Mouse (Mus musculus) heart, embryonic 16.5 days (tissue): ENCODE results near the gene Snrpg. TPM values are rescaled to one million over a fixed set of nuclear protein-coding genes. Genes with fewer than 3 reads are reported as not detected.

Experiments used
- ATAC-seq: fragments of 200-750 bp; cut with Nextera tagmentation; replicated peaks from 2 replicates; pipeline ENCODE4 v1.8.0; 2017; ENCODE audit warnings: moderate number of reproducible peaks; ENCODE audit not compliant: insufficient read depth, low FRiP score; ENCODE audit errors: extremely low read depth
- H3K27ac ChIP-seq: fragments of 300-500 bp; sonication (generic); 2 replicates; pipeline ENCODE4 v1.5.1; 2014; ENCODE audit warnings: mild to moderate bottlenecking, low read length, control low read depth, moderate library complexity
- H3K27me3 ChIP-seq: fragments of 300-500 bp; sonication (generic); 2 replicates; pipeline ENCODE4 v1.6.1; 2014; ENCODE audit warnings: low read length, mixed read lengths; ENCODE audit not compliant: control insufficient read depth, insufficient read depth
- H3K36me3 ChIP-seq: fragments of 300-500 bp; sonication (generic); 2 replicates; pipeline ENCODE4 v1.6.1; 2014; ENCODE audit not compliant: control insufficient read depth, insufficient read depth
- H3K4me1 ChIP-seq: fragments of 300-500 bp; sonication (generic); 2 replicates; pipeline ENCODE4 v1.6.1; 2014; ENCODE audit warnings: low read length, mixed read lengths; ENCODE audit not compliant: control insufficient read depth, insufficient read depth
- H3K4me2 ChIP-seq: fragments of 300-500 bp; sonication (generic); 2 replicates; pipeline ENCODE4 v1.6.1; 2014; ENCODE audit warnings: low read depth, mild to moderate bottlenecking, control low read depth, low read length
- H3K4me3 ChIP-seq: fragments of 300-500 bp; sonication (generic); 2 replicates; pipeline ENCODE4 v1.5.1; 2014; ENCODE audit warnings: mild to moderate bottlenecking, control low read depth, low read length
- H3K9ac ChIP-seq: fragments of 300-500 bp; sonication (generic); 2 replicates; pipeline ENCODE4 v1.6.1; 2014; ENCODE audit warnings: low read length, control low read depth
- H3K9me3 ChIP-seq: fragments of 300-500 bp; sonication (generic); replicated peaks from 2 replicates; pipeline ENCODE4 v1.6.1; 2016; ENCODE audit warnings: low read length; ENCODE audit not compliant: control insufficient read depth
- WGBS: fragments of 180-500 bp; shearing (Covaris S2); extraction: QIAGEN DNeasy Blood & Tissue Kit; methylation state at CpG from one replicate; pipeline ENCODE4 v1.1.7; 2014; 5-methylcytosine and 5-hydroxymethylcytosine counted together
- polyA plus RNA-seq: library from polyadenylated mRNA; unstranded; fragments of >200 nt; fragmentation: Nextera tagmentation; extraction: Ambion mirVana; gene quantifications from 2 replicates; pipeline ENCODE4 v1.2.1, GENCODE M21; 2015

Gene Snrpg
- 246 and 255 TPM in 2 replicates for polyA plus RNA-seq

GRCm38 (mm10) chr6:86370764-86371339, at the start of gene Snrpg:
Gene Snrpg, plus strand, starts transcription at chr6:86371304.
- H3K4me2 ChIP-seq, result peak within 1 kb of the TSS; percentile 79
- no peaks in the 10 kb centered on the region for H3K27me3 ChIP-seq
- H3K27ac ChIP-seq, result peak within 1 kb of the TSS; percentile 90
- H3K9ac ChIP-seq, result peak within 1 kb of the TSS; percentile 87
- WGBS, result 19% methylated on average over 15 of the region's 15 CpGs
- ATAC-seq, result no peak; the same call in 1 of the 2 replicates
- H3K9me3 ChIP-seq, result no peaks in the 10 kb centered on the region
- H3K36me3 ChIP-seq, result peaks cover 4% of the 10 kb centered on the region; the same call in 1 of the 2 replicates
- peaks cover 25% of the 10 kb centered on the region for H3K4me1 ChIP-seq
- peak within 1 kb of the TSS; percentile 85 for H3K4me3 ChIP-seq

DNA sequence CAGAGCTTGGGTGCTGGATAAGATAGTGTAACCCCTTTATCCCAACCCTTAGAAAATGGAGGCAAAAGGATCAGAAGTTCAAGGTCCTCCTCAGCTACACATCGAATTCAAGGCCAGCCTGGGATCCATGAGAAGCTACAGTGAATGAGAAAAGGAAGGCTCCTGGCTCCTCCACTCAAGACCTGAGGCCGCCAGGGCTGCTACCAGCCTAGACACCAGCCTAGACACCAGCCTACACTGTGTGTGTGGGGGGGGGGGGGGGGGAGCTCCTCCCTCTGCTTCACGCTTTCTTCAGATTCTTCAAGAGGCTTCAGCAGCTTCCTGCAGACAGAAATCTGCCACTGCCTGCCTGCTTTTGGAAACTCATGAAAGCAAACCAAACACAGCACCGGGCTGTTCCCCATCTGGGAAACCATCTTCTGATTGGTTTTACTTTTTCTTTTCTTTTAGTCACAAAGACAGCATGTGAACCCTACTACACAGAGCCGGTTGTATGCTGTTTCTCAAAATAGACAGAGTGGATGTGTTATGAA, 49.0 kb upstream of the Snrpg start:
- H3K36me3 ChIP-seq, result no peaks in the 10 kb centered on the region
- WGBS, result 79% methylated on average over 5 of the region's 5 CpGs
- H3K4me1 ChIP-seq, result no peaks in the 10 kb centered on the region; the same call in 1 of the 2 replicates
- no peak overlapping the region for H3K4me2 ChIP-seq
- no peaks in the 10 kb centered on the region for H3K9me3 ChIP-seq
- H3K4me3 ChIP-seq, result no peak overlapping the region
- H3K9ac ChIP-seq, result no peak overlapping the region
- ATAC-seq, result no peak
- H3K27ac ChIP-seq, result no peak overlapping the region
- H3K27me3 ChIP-seq, result no peaks in the 10 kb centered on the region

- no peaks in the 10 kb centered on the region for H3K27me3 ChIP-seq
- no peak overlapping the region for H3K27ac ChIP-seq
- no peaks in the 10 kb centered on the region; the same call in 1 of the 2 replicates for H3K4me1 ChIP-seq
- no peaks in the 10 kb centered on the region for H3K36me3 ChIP-seq
- ATAC-seq, result no peak
- H3K4me2 ChIP-seq, result no peak overlapping the region
- H3K4me3 ChIP-seq, result no peak overlapping the region
- 90% methylated on average over 9 of the region's 9 CpGs for WGBS
- no peaks in the 10 kb centered on the region for H3K9me3 ChIP-seq
- no peak overlapping the region for H3K9ac ChIP-seq
Observed at GRCm38 (mm10) chr6:86322991-86323390, 48.1 kb upstream of the Snrpg start.

DNA sequence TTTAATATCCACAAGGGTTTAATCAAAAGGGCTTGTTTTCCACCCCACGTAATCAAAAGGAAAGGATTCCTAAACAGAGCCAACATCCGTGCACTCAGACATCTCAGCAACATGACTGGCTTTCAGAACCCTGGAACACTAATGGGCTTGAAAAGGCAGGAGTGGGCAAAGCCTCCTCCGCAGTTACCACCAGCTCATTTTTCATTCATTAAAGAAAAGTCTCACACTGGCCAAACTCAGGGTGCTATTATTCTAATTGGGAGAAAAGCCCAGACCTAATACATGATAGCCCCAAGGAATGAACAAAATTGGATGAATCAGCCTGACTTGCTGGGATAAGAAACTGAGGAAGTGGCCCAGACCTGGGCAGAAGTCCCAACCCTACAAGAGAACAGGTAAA, 46.7 kb upstream of the Snrpg start:
- H3K4me2 ChIP-seq, result no peak overlapping the region
- no peak overlapping the region for H3K27ac ChIP-seq
- no peaks in the 10 kb centered on the region for H3K4me1 ChIP-seq
- 78% methylated on average over 3 of the region's 3 CpGs for WGBS
- H3K9me3 ChIP-seq, result no peaks in the 10 kb centered on the region
- no peak for ATAC-seq
- H3K27me3 ChIP-seq, result no peaks in the 10 kb centered on the region
- no peaks in the 10 kb centered on the region for H3K36me3 ChIP-seq
- H3K4me3 ChIP-seq, result no peak overlapping the region
- no peak overlapping the region for H3K9ac ChIP-seq

- H3K4me1 ChIP-seq, result no peaks in the 10 kb centered on the region
- 72% methylated on average over 5 of the region's 5 CpGs for WGBS
- no peaks in the 10 kb centered on the region for H3K36me3 ChIP-seq
- 0 out of 2 replicates have a peak, but pooled peaks cover 3% of the 10 kb centered on the region for H3K9me3 ChIP-seq
- H3K4me2 ChIP-seq, result no peak overlapping the region
- no peak for ATAC-seq
- H3K9ac ChIP-seq, result no peak overlapping the region
- no peak overlapping the region for H3K27ac ChIP-seq
- H3K27me3 ChIP-seq, result no peaks in the 10 kb centered on the region
- H3K4me3 ChIP-seq, result no peak overlapping the region
Observed at GRCm38 (mm10) chr6:86325646-86326045, 45.5 kb upstream of the Snrpg start.

DNA sequence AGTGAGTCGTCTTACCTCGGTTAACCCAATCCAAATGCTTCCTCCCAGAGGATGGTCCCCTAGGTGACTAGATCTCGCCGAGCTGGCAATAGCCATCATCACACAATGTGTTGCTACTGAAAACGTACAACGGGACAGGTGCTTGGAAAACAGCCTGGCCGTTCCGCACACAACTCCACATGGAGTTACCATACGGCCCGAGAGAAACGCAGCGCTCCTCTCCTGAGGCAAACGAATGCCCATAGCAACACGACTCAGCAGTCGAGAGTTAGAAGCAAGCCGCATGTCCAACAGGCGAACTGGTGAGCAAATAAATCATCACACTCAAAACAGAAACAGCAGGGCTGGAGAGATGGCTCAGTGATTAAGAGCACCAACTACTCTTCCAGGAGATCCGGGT, 44.2 kb upstream of the Snrpg start:
- H3K4me2 ChIP-seq, result no peak overlapping the region
- WGBS, result 88% methylated on average over 18 of the region's 18 CpGs
- 0 out of 2 replicates have a peak, but pooled peaks cover 3% of the 10 kb centered on the region for H3K9me3 ChIP-seq
- no peaks in the 10 kb centered on the region for H3K4me1 ChIP-seq
- H3K27me3 ChIP-seq, result no peaks in the 10 kb centered on the region
- H3K9ac ChIP-seq, result no peak overlapping the region
- no peak for ATAC-seq
- no peaks in the 10 kb centered on the region for H3K36me3 ChIP-seq
- H3K4me3 ChIP-seq, result no peak overlapping the region
- H3K27ac ChIP-seq, result no peak overlapping the region

GRCm38 (mm10) chr6:86328369-86328768, 42.7 kb upstream of the Snrpg start:
- Histone ChIP-seq H3K27me3 (no peaks in the 10 kb centered on the region), H3K4me1 (no peaks in the 10 kb centered on the region), H3K27ac (no peak overlapping the region), H3K4me2 (no peak overlapping the region), H3K9ac (no peak overlapping the region), H3K36me3 (no peaks in the 10 kb centered on the region), H3K4me3 (no peak overlapping the region), H3K9me3 (0 out of 2 replicates have a peak, but pooled peaks cover 3% of the 10 kb centered on the region)
- no peak for ATAC-seq
- WGBS, result 58% methylated on average over 3 of the region's 3 CpGs

- no peaks in the 10 kb centered on the region for H3K27me3 ChIP-seq
- no peak for ATAC-seq
- no peak overlapping the region for H3K4me2 ChIP-seq
- H3K4me1 ChIP-seq, result no peaks in the 10 kb centered on the region
- no peak overlapping the region for H3K27ac ChIP-seq
- H3K9me3 ChIP-seq, result 0 out of 2 replicates have a peak, but pooled peaks cover 3% of the 10 kb centered on the region
- 92% methylated on average over 6 of the region's 6 CpGs for WGBS
- no peak overlapping the region for H3K4me3 ChIP-seq
- no peaks in the 10 kb centered on the region for H3K36me3 ChIP-seq
- H3K9ac ChIP-seq, result no peak overlapping the region
Observed at GRCm38 (mm10) chr6:86329943-86330342, 41.2 kb upstream of the Snrpg start.

DNA sequence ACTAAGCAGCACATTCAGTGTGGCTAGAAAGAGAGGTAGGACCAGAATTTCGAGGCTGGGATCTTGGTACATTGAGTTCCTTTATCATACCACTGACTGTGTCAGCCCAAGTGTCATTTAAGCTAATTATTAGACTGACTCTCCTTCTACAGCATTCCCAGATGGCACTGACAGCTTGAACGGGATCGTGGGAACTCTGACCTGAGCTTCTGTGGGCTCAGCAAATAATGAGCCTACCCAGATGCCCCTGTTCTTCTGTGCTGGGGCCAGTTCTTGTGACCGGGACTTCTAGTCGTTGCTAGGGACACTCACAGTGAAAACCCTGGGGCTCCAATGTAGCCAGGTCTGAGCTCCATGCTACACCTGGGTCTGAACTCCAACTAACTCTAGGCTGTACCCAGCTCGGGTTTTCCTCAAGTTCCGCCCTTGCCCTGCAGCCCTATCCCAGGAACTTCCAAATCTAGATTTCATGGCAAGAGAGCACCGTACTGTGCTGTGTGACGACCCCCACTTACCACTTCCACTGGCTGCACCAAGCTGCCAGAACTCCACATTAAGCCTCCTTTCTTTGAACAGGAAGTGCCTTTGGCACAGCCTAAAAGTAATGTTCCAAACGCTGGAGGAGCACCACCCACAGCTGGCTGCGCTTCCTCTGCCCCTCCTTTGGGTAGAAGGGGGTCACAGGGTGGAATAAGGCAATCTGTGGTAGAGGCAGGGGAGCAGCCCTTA, 35.8 kb upstream of the Snrpg start:
- no peaks in the 10 kb centered on the region for H3K27me3 ChIP-seq
- H3K4me2 ChIP-seq, result no peak overlapping the region
- H3K9ac ChIP-seq, result no peak overlapping the region
- no peaks in the 10 kb centered on the region for H3K9me3 ChIP-seq
- H3K27ac ChIP-seq, result no peak overlapping the region
- WGBS, result 64% methylated on average over 11 of the region's 11 CpGs
- no peaks in the 10 kb centered on the region for H3K36me3 ChIP-seq
- ATAC-seq, result no peak
- H3K4me3 ChIP-seq, result no peak overlapping the region
- no peaks in the 10 kb centered on the region for H3K4me1 ChIP-seq
